Mouse (Mus musculus): ENCODE results near the gene Zfp91. TPM values are rescaled to one million over a fixed set of nuclear protein-coding genes. Genes with fewer than 3 reads are reported as not detected.
"Not testable (repeated sequence)": the region's sequence is repeated elsewhere in the genome, so short reads cannot be mapped to it uniquely, and the experiment has no call there.

Gene Zfp91
- total RNA-seq, 4 experiments from 2014 or later = 85.2 to 96.0 (median 91.8) TPM

DNA sequence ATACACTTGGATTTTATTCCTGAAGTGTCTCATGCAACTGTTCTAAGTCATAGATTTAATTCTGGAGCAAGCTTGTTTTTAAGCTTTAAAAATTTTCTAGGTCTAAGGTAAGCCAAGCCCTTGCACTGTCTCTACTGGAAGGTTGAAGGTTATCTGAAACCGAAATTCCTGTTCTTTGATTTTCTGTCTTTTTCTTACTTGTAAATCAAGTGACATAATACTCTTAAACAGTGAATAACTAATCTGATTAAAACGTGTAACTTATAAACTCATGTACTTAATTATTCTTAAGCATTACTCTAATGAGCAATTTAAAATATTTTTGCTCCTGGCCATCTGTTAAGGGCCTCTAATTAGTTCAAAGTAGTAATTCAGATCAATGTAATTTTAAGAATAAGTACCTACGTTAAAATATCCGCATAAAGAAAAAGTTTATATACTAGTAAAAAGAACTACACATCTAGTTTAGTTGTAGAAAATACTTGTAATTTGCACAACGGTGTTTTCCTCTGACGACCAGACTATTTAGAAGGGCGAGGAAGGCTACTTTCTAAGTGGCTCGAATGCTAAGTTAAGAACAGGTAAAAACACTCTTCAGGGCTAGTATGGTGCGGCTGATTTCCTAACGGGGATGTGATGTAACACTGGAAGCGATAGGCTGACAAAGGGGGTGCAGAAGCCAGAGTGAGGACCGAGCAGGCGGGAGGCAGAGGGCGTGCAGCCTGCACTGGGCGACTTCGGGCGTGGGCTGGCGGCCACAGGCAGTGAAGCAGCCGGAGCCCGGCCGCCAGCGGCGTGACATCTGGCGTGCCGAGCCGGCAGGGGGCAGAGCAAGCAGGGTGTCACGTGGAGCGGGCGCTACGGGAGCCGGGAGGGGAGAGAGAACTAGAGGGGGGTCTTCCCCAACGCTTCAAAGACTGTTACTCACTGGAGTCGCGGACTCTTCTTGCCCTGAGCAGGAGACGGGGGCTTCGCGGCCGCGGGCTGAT is 1.6 kb downstream of the Zfp91 start:
- peak; percentile 90 to 92 for DNase-seq (ENCODE audit: low spot score in 2 of 2)

DNA sequence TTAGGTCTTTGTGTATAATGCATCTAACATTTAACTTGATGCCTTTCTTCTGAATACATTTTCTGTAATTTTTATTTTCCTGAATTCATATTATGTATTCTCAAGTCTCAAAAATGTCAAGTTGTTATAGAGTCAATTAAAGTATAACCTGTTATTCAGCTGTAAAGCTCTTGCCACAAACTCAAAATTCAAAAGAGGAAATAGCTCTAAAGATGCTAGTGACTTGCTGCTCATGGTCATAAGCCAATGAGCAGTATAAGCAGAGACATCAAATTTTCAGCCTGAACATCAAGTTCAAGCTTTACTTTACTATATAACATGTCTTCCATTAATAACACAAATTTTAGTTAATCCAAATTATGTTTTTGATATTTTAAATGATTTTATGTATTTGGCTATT is 3.6 kb downstream of the Zfp91 start:
- no peak for DNase-seq (ENCODE audit: low spot score in 2 of 2)

DNA sequence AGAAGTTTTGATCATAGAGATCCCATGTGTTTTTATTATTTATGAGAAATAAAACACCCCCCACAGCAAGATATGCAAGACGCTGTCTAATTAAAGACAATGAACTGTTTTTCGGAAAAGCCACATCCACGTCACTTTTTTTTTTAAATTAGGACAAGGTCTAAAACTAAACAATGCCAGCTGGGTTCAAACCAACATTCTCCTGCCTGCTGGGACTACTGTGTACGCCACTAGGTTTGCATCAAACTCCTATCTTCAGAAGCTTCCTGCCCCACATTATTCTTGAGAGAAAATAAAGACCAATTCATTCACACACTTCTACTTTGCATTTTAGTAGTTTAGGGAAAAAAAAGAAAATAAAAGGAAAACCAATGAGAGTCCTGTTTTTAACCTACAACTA is 8.2 kb downstream of the Zfp91 start:
- no peak for DNase-seq (ENCODE audit: low spot score in 2 of 2)

DNA sequence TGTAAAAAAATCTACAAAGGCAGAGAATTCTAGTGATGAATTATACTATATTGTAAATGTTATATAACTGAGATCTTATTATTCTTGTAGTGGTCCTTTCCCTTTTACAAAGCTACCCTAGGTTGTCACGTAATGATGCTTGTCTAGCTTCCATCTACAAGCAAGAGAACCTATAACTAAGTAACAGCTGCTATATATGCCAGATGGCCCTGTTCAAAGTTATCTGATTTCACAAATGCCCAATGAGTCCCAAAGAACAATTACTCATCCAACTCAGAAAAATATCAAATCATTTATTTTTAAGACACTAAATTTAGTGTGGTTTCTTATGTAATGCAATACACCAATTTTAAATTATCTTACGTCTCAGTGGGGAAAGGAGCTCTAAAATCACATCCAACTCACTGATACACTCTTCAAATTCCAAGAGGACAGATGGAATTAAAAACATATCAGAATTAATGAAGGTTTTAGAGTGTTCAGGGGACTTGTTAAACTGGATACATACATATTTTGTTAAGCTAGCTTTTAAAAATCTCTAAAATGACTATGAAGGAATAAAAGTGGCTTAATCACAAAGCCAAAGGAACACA is 9.0 kb downstream of the Zfp91 start:
- no peak for DNase-seq (ENCODE audit: low spot score in 2 of 2)

DNA sequence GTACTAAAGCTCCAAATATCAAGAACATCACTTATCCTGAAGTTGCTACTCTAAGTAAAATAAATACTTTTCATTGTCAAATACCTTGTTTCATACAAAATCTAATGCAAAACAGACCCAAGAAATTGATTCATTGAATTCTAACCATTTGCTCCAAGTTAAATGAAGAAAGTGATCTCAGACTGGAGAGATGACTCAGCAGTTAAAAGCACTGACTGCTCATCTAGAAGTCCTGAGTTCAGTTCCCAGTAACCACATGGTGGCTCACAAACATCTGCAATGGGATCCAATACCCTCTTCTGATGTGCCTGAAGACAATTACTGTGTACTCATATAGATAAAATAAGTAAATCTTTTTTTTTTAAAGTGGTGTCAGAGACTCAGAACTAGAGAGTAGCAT is 15.5 kb downstream of the Zfp91 start:
- no peak for DNase-seq (ENCODE audit: low spot score in 2 of 2)

DNA sequence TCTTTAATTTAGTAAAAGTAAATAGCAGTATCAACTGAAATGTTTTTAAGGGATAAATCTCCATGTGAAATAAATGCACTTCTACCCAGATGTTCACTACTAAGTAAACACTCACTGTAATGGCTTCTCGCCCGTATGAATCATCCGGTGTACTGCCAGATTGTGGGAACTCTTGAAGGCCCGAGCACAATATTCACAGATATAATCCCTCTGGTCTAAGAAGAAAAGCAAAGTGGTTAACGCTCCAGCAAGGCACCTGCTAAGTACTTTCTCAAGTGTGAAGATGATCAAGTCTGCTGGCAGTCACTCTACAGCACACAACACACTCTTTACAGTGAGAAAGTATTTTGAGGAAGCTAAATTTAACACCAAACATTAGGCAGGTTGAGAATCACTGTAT is 25.0 kb downstream of the Zfp91 start:
- DNase-seq (ENCODE audit: low spot score in 2 of 2) = no peak

DNA sequence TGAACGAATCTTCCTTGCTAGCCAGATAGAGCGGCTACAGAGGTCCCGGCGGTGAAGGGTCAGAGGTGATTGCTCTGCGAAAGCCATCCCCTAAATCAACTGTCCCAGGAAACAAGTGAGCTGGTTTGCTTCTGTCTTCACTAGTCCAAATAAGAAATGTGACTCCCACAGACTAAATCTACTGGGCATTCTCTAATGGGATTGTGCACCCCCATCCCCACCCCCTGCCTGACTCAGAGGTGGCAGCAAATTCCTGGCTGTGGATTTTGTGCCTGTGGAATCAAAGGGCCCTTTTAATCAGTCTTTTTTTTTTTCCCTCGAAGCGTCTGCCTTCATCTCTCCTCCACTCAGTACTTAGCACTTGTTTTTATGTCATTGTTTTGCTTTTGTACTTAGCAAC is 30.6 kb downstream of the Zfp91 start, which contains the start of gene Cntf:
Gene Cntf (minus strand): TSS at position 325 of the 400 bp plus-strand sequence.
- no peak for DNase-seq (ENCODE audit: low spot score in 2 of 2)

DNA sequence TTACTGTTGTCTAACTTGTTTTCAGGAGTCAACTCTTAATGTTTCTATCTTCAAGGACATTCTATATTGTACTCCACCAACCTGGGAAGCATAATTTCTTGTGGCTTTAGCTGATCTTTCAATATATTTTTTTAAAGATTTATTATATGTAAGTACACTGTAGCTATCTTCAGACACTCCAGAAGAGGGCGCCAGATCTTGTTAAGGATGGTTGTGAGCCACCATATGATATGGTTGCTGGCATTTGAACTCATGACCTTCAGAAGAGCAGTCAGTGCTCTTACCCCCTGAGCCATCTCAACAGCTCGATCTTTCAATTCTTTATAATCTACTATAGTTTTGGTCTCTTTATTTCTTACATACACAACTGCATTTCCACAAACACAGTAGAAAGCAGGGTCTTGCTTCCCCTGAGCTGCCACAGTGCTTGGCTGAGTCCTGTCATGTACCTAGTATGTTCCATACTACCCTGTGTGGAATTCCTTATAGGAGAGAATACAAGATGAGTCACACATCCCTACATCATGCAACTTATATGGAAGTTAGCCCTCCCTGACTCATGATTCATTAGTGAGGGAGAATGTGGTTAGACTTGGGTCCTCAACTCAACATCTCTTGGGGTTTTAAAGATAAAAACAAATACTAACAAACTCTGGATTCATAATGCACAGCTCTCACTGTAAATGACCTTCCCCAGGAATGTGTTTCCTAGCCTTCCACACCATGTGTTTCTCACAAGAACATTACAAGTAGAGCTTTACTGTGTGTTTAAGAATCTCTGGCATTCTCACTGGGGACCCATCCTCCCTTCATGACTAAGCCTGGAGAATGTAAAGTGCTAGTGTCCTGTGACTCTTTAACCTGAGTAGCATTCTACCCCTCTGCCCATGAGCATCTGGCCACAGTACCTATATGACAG is 33.5 kb downstream of the Zfp91 start:
- DNase-seq (ENCODE audit: low spot score in 2 of 2) = no peak

DNA sequence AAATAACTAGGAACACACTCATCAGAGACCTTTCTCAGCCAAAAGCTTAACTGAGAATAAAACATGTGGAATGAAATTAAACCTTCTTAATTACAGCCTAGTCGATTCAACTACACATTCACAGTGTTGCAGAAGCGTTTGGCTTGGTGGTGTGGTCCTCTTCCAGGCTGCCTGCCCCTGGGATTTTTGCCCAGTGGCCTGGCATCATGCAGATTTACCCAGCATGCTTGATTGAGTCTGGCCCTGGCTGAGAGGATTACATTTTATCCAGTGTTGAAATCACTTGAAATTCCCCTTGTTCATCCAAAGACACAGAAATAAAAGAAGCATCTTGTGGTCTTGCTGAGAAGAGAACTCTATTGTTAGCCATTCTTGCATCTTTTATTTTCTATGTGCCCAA is 36.3 kb downstream of the Zfp91 start:
- DNase-seq (ENCODE audit: low spot score in 2 of 2) = peak in 1 of 2 experiments; percentile 22

DNA sequence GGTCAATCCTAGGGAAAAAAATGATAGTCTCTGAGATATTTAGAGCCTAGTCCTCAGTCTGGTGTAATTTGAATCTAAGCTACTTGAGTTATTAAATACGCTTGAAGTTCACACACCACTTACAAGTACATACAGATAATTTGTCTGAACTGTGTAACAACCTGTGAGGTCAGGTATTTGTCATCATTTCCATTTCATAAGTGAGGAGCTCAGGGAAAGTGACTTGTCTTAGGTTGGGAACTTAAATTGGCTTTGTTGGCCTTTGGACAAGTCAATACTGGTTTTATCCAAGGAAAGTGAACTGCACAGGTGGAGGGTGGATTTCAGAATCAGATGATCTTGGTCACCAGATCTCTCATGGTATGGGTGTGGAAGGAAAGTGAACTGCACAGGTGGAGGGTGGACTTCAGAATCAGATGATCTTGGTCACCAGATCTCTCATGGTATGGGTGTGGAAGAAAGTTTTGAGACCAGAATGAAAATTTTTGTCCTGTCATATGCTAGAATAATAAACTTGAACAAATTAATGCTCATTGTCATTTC is 36.9 kb downstream of the Zfp91 start:
- no peak for DNase-seq (ENCODE audit: low spot score in 2 of 2)

DNA sequence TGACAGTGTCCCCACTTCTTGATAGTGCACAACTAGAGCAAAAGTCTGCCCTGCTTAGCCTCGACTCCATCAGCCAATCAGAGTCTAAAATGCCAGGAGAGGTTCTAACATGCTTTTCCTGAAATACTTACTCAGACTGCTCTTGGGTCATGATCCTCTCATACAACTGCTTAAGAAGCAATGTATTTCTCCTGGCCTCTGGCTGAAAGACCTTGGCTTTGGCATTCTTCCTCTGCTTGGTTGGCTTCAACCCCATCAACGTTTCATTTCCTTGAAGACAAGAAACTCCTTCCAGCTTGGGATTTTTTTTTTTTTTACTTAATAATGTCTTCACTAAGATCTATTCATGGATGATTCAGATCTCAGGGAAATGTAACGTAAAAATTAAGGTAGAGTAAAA is 39.6 kb downstream of the Zfp91 start:
- no peak for DNase-seq (ENCODE audit: low spot score in 2 of 2)

DNA sequence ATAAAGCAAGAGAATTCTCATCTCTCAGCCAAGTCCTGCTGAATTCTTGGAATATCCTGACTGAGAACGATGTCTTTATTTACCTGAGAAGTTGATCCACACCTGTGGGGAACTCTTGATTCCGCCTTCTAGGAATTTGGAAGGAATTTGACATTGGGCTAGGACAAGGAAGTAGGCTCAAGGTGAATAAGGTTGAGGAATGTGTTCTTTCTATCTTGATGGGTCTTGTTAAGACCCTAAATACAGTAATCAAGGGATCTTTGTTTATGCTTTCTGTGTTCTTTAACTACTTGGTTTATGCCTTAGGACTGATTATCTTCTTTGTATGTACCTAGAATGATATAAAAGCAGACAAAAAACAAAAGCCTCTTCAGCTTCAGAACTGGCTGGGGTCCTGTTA is 64.0 kb downstream of the Zfp91 start:
- no peak for DNase-seq (ENCODE audit: low spot score in 2 of 2)

DNA sequence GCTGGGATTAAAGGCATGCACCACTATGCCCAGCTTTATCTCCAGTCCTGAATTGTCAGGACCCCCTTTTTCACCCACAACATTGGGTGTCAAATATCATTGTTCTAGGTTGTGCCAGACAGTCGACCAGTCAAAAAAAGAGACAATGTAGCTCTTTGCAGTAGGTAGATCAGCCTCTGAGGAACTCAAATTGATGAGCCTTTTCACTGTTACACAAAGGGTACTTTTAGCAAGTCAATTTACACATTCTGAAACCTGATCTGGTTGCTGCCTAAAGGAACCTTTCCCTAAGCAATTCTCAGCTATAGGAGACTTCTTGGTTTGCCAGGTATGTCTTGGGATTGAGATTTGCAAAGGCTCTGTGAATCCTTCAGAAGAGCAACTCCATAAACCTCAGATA is 64.9 kb downstream of the Zfp91 start:
- no peak for DNase-seq (ENCODE audit: low spot score in 2 of 2)

DNA sequence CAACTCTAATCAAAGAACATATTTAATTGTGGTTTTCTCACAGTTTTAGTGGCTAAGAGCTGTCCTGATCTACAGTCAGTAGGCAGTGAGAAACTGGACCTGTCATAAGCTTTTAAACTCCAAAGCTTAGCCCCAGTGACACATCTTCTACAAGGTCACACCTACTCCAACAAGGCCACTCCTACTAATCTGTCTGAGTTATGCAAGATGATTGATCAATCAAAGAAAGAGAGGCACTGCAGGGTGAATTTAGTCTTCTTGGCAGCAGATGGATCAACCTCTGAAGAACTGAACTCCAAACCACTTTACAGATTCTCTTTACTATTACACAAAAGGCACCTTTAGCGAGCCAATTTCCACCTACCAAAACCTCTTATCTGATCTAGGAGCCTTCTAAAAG is 70.1 kb downstream of the Zfp91 start:
- no peak for DNase-seq (ENCODE audit: low spot score in 2 of 2)

DNA sequence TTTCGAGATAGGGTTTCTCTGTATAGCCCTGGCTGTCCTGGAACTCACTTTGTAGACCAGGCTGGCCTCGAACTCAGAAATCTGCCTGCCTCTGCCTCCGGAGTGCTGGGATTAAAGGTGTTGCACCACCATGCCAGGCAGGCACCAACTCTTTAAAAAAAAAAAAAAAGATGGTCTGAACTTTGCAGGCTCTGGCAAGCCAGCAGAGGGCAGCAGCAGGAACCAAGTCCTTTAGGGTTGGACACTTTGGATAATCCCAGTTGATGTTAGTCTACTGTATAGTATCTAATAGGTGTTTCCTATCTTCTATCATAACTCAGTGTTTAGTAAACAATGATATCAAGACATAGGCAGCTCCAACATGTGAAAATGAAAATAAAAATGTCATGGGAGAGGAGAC is 73.6 kb downstream of the Zfp91 start:
- DNase-seq (ENCODE audit: low spot score in 2 of 2) = no peak

DNA sequence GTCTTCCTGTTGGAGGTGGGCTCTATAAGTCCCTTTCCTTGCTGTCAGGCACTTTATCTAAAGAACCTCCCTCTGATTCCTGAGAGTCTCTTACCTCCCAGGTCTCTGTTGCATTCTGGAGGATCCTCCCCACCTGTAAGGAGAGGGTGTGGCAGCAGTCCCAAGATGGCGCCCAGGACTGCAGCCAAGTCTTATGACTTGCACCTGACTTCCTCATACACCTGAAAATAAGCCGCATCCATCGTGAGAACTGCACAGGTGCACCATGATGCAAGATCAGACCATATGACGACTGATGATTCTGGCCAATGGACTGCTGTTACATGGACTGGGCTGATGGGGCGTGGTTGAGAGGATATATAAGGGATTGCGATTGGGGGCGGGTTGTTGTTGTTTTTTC is 74.3 kb downstream of the Zfp91 start:
- DNase-seq (ENCODE audit: low spot score in 2 of 2) = not testable (repeated sequence)

DNA sequence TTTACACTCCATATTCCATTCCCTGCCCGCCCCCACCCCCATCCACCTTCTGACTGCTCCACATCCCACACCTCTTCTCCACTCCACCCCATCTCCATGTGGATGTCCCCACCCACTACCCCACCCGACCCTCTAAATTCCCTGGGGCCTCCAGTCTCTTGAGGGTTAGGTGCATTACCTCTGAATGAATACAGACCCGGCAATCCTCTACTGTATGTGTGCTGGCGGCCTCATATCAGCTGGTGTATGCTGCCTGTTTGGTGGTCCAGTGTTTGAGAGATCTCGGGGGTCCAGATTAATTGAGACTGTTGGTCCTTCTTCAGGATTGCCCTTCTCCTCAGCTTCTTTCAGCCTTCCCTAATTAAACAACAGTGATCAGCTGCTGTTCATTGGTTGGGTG is 75.0 kb downstream of the Zfp91 start:
- not testable (repeated sequence) for DNase-seq (ENCODE audit: low spot score in 2 of 2)

DNA sequence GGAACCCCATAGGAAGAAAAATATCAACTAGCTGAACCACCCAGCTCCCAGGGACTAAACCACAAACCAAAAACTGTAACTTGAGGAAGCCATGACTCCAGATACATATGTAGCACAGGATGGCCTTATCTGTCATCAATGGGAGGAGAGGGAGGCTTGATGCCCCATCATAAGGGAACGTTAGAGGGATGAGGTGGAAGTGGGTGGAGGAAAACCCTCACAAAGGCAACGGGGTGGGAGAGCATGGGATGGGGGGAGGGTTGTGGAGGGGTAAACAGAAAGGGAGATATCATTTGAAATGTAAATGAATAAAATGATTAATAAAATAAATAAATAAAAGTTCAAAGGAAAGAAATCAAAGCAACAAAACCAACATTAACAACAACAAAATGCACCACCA is 75.5 kb downstream of the Zfp91 start:
- DNase-seq (ENCODE audit: low spot score in 2 of 2) = no peak

DNA sequence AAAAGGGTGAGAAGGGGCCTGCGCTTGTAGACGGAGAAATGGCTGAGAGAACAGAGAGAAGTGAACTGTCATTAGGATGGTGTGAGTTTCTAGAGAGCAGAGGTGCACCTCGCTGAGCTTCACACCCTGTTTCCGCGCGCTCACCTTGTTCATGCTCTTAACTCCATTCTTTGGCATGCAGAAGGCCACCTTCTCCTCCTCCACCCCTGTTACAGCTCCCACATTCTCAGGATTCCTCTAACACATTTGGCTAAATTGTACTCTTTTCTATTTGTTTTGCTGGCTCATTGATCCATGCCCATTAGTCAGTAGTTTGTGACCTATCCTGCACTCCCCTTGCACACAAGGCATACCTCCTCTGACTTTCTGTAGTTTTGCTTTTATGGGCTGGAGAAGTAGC is 76.7 kb downstream of the Zfp91 start:
- no peak for DNase-seq (ENCODE audit: low spot score in 2 of 2)
